Mouse (Mus musculus): ENCODE measurements at regions not wholly inside any gene's neighbourhood (a gene's known extent, or its start where the extent isn't known, plus 50 kb on each side); places are given as distances from the start of the nearest gene placed in this dataset.

DNA sequence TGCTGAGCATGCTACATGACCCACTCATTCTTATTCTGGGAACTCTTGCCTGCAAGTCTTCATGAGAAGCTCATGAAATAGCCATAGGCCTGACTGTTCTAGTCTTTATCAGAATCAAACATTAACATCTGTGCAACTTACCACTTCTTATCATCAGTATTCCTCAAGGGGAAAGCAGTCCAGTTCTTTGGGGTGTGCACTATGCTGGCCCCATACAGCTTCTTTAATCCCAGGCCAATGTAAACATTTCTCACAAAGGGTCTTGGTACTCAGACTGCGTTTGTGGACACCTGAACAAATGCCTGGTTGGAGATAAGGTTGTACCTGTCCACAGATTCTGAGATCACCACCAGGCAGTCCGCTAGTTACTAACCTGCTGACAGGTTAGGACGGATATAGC lies 51.3 kb downstream of the 3110018I06Rik start:
- ATAC-seq (ENCODE audit: low FRiP score) (no peak), DNase-seq (ENCODE audit: low spot score) (no peak)
- H3K4me1 ChIP-seq (ENCODE audit: insufficient read depth, low read length), result no peaks in the 10 kb centered on the region
- H3K9ac ChIP-seq (replicated peaks; ENCODE audit: low read length, poor library complexity, severe bottlenecking), result no peak overlapping the region
- no peak for TF ChIP-seq CTCF (IDR thresholded peaks at IDR 0.05)
- no peak overlapping the region for H3K4me2 ChIP-seq (ENCODE audit: low read depth, low read length, poor library complexity, severe bottlenecking)
- no peaks in the 10 kb centered on the region for H3K27me3 ChIP-seq (ENCODE audit: insufficient read depth, low read length)
- H3K4me3 ChIP-seq (ENCODE audit: low read depth, low read length), result no peak overlapping the region
- H3K27ac ChIP-seq (ENCODE audit: low read depth, low read length), result no peak overlapping the region
- H3K9me3 ChIP-seq (ENCODE audit: low read length), result no peaks in the 10 kb centered on the region
- 82% methylated on average over 3 of the region's 3 CpGs for WGBS
- H3K36me3 ChIP-seq (ENCODE audit: insufficient read depth, low read length), result no peaks in the 10 kb centered on the region

DNA sequence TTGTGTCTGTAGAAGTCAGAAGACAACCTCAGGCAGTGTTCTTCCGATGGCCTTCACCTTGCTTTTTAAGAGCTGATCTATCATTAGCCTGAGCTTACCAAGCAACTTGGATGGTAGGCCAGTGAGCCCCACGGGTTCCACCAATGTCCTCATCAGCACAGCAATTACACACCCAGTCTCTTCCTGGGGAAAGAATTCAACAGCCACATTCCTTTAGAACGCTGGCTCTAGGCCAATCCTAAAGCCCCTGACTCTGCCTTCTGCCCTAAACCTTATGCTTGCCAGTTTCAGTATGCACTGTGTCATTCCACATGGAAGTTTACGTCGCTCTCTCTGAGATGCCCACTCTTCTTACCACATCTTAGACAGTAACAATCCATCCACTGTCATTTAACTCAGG lies 52.8 kb downstream of the 3110018I06Rik start:
- Histone ChIP-seq H3K9ac (replicated peaks; ENCODE audit: low read length, poor library complexity, severe bottlenecking) (no peak overlapping the region), H3K4me1 (ENCODE audit: insufficient read depth, low read length) (no peaks in the 10 kb centered on the region), H3K36me3 (ENCODE audit: insufficient read depth, low read length) (no peaks in the 10 kb centered on the region), H3K9me3 (ENCODE audit: low read length) (no peaks in the 10 kb centered on the region), H3K4me2 (ENCODE audit: low read depth, low read length, poor library complexity, severe bottlenecking) (no peak overlapping the region), H3K27ac (ENCODE audit: low read depth, low read length) (no peak overlapping the region), H3K27me3 (ENCODE audit: insufficient read depth, low read length) (no peaks in the 10 kb centered on the region), H3K4me3 (ENCODE audit: low read depth, low read length) (no peak overlapping the region)
- ATAC-seq (ENCODE audit: low FRiP score), result no peak
- DNase-seq (ENCODE audit: low spot score), result no peak
- 75% methylated on average over 5 of the region's 5 CpGs for WGBS
- no peak for TF ChIP-seq CTCF (IDR thresholded peaks at IDR 0.05)

DNA sequence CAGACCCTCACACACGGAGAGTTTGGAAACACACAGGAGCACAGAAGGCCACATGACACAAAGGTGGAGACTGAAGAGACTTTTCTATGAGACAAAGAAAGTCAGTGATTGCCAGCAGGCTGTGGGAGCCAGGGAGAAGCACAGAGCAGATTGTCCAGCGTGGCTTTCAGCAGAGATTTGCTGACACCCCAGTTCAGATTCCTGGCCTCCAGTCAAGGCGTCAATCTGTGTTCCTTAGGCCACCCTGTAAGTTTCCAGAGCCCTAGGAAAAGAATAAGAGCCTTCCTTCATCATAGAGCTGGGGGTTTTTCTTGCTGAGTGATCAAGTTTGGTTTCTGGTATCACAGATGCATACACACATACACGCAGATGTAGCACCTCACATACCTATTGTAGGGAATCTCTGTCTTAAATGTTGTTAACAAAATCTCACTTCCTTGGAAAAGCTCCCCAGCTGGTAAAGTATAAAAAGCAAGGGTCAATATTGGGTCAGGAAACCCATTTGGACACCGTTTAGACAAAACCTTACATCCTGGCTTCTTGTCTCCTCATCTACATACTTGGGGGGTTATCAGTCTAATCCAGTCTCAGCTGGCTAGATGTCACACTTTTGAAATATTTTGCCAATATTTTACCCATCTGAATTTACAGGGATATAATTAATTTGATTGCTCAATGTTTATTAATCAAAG lies 58.9 kb downstream of the 3110018I06Rik start:
- ATAC-seq (ENCODE audit: low FRiP score), result no peak
- DNase-seq (ENCODE audit: low spot score), result peak; percentile 39
- no peaks in the 10 kb centered on the region for H3K9me3 ChIP-seq (ENCODE audit: low read length)
- H3K4me1 ChIP-seq (ENCODE audit: insufficient read depth, low read length), result no peaks in the 10 kb centered on the region
- WGBS, result 51% methylated on average over 5 of the region's 5 CpGs
- no peak for TF ChIP-seq CTCF (IDR thresholded peaks at IDR 0.05)
- no peak overlapping the region for H3K9ac ChIP-seq (replicated peaks; ENCODE audit: low read length, poor library complexity, severe bottlenecking)
- H3K27ac ChIP-seq (ENCODE audit: low read depth, low read length), result no peak overlapping the region
- H3K27me3 ChIP-seq (ENCODE audit: insufficient read depth, low read length), result no peaks in the 10 kb centered on the region
- H3K4me2 ChIP-seq (ENCODE audit: low read depth, low read length, poor library complexity, severe bottlenecking), result no peak overlapping the region
- H3K36me3 ChIP-seq (ENCODE audit: insufficient read depth, low read length), result no peaks in the 10 kb centered on the region
- H3K4me3 ChIP-seq (ENCODE audit: low read depth, low read length), result no peak overlapping the region

DNA sequence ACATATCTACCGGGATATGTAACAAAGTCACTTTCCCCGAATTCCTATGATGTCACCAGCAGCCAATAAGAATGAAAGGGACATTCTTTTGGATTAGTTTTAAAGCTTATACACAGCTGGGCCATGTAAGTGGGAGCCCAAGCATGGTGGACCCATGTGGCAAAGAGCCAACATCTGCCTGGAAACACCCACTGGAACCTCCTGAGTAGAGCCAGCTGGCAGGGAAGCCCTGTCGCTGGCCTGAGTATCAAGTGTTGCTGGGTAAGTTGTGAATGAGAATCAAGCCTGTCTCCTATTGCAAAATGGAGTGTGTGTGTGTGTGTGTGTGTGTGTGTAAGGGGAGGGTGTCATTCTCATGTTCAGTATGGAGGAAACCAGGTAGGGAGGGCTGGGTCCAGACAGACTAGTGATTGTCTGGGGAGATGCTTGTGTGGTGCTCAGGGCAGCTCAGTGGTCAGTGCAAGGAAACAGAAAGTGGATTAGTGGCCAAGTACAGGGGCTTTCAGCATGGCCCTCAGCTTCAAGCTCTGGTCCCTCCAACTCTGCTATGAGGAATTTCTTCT lies 59.5 kb downstream of the 3110018I06Rik start:
- H3K4me2 ChIP-seq (ENCODE audit: low read depth, low read length, poor library complexity, severe bottlenecking), result no peak overlapping the region

DNA sequence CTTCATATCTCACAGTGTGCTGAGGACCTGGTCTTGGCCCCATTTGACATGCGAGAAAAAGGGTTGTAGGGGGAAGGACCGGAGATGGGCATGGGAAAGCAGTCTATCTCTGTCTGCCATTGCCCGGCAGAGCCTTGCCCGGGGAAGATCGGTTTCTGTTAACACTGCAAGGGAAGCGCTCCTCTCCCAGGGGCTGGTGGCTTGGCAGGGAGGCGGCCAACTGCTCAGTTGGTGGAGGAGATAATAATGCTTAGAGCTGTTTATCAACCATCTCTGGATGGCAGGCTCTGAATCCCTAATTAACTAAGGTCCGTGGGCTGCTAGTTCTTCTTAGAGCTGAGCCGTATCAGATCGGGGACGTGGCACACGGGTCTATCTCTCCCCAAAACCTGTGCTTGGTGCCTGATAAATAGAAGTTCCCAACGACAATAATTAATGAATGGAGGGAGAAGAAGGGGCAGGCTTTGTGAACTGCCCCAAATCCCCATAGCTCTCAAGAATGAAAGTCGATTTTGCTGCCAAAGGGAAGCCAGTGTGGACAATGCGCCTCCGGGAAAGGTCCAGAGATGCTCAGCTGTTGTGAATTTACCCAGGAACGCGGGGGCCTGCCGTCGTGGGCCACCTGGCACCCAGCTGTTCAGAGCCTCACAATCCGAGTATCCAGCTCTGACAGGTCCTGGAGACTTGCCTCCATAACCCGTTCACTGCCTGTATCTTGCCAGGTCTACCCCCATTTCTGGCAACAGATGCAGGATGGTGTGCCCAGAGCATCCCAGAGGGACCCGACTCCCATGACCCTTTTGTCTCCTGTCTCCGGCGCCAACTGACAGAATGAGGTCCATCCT lies 61.2 kb downstream of the 3110018I06Rik start:
- Histone ChIP-seq H3K27ac (ENCODE audit: low read depth, low read length) (no peak overlapping the region), H3K4me1 (ENCODE audit: insufficient read depth, low read length) (no peaks in the 10 kb centered on the region), H3K4me2 (ENCODE audit: low read depth, low read length, poor library complexity, severe bottlenecking) (peak overlapping the region; percentile 18; the same call in 1 of the 2 replicates), H3K4me3 (ENCODE audit: low read depth, low read length) (no peak overlapping the region), H3K36me3 (ENCODE audit: insufficient read depth, low read length) (no peaks in the 10 kb centered on the region), H3K27me3 (ENCODE audit: insufficient read depth, low read length) (no peaks in the 10 kb centered on the region), H3K9ac (replicated peaks; ENCODE audit: low read length, poor library complexity, severe bottlenecking) (no peak overlapping the region), H3K9me3 (ENCODE audit: low read length) (no peaks in the 10 kb centered on the region)
- 59% methylated on average over 25 of the region's 25 CpGs for WGBS
- peak; percentile 54 for DNase-seq (ENCODE audit: low spot score)
- ATAC-seq (ENCODE audit: low FRiP score), result no peak
- no peak for TF ChIP-seq CTCF (IDR thresholded peaks at IDR 0.05)

More for the DNA sequence above, 59.5 kb downstream of the 3110018I06Rik start:
- no peak overlapping the region for H3K4me3 ChIP-seq (ENCODE audit: low read depth, low read length)
- WGBS, result 70% methylated on average over 3 of the region's 3 CpGs
- no peaks in the 10 kb centered on the region for H3K9me3 ChIP-seq (ENCODE audit: low read length)
- no peaks in the 10 kb centered on the region for H3K36me3 ChIP-seq (ENCODE audit: insufficient read depth, low read length)
- no peak overlapping the region for H3K27ac ChIP-seq (ENCODE audit: low read depth, low read length)
- ATAC-seq (ENCODE audit: low FRiP score), result no peak
- no peak for TF ChIP-seq CTCF (IDR thresholded peaks at IDR 0.05)
- peak; percentile 74 for DNase-seq (ENCODE audit: low spot score)
- no peak overlapping the region for H3K9ac ChIP-seq (replicated peaks; ENCODE audit: low read length, poor library complexity, severe bottlenecking)
- no peaks in the 10 kb centered on the region for H3K4me1 ChIP-seq (ENCODE audit: insufficient read depth, low read length)
- H3K27me3 ChIP-seq (ENCODE audit: insufficient read depth, low read length), result no peaks in the 10 kb centered on the region

DNA sequence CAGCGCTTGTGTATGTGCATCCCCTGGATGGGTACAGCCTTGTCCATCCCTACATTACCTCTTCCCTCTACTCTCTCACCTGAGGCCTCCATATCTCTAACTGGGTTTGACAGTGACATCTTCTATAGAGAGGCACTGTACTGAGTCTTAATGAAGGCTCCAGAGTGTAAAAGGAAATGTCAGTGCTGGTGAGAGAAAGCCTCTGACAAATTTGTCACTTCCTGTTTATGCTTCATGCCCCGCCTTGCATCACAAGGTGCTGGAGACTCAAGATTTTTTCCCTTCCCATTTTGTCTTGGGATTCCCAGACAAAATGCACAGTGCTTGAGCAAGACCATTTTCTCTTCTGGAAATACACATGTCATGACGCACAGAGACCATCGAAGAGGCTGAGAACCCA lies 70.8 kb downstream of the 3110018I06Rik start:
- H3K9ac ChIP-seq (replicated peaks; ENCODE audit: low read length, poor library complexity, severe bottlenecking), result no peak overlapping the region
- no peaks in the 10 kb centered on the region for H3K4me1 ChIP-seq (ENCODE audit: insufficient read depth, low read length)
- H3K27me3 ChIP-seq (ENCODE audit: insufficient read depth, low read length), result no peaks in the 10 kb centered on the region
- no peak for TF ChIP-seq CTCF (IDR thresholded peaks at IDR 0.05)
- H3K27ac ChIP-seq (ENCODE audit: low read depth, low read length), result no peak overlapping the region
- DNase-seq (ENCODE audit: low spot score) (no peak), ATAC-seq (ENCODE audit: low FRiP score) (no peak)
- 95% methylated on average over 4 of the region's 4 CpGs for WGBS
- no peaks in the 10 kb centered on the region for H3K9me3 ChIP-seq (ENCODE audit: low read length)
- no peak overlapping the region for H3K4me2 ChIP-seq (ENCODE audit: low read depth, low read length, poor library complexity, severe bottlenecking)
- no peaks in the 10 kb centered on the region for H3K36me3 ChIP-seq (ENCODE audit: insufficient read depth, low read length)
- no peak overlapping the region for H3K4me3 ChIP-seq (ENCODE audit: low read depth, low read length)

Data from midbrain, postnatal 0 days (tissue).